Mouse (Mus musculus): ENCODE results near the gene Tnfsf14.

DNA sequence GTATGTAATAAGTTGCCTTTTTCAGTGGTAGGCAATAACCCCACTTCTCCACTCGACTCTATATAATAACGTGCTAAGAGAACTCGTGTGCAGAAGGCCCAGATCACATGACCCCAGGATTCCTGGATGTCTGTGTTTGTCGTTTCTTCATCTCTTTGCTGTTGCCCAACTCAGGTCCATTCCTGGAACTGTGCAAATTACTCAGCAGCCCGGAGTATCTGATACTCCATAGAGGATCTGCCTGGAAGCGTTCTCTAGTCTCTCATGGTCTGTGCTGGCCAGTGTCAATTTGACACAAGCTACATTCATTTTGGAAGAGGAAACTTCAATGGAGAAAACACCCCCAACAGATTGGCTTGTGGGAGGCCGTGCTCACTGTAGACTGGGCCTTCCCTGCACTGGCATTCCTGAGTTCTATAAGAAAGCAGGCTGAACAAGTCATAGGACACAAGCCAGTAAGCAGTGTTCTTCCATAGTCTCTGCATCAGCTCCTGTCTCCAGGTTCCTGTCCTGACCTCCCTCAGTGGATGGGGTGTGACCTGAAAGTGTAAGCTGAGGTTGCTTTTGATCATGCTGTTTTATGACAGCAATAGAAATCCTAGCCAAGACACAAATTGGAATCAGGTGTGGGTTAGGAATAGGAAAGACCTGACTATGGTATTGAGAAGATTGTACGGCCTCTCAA is 1.5 kb upstream of the Tnfsf14 start:
- TF ChIP-seq CTCF (IDR thresholded peaks at IDR 0.05) (no peak), EP300 (IDR thresholded peaks at IDR 0.05; ENCODE audit: insufficient read depth, low read depth, low read length) (no peak)

All from heart, adult 2 months (tissue).